Mouse (Mus musculus): ENCODE measurements around the gene Igf2bp2. TPM values are rescaled to one million over a fixed set of nuclear protein-coding genes. Genes with fewer than 3 reads are reported as not detected.
A peak's percentile ranks its signal among the peaks of the same experiment; 100 is the strongest.

The Igf2bp2 gene
- polyA plus RNA-seq, 1 experiment from 2014 or later, result 77.1 TPM

GRCm38 (mm10) chr16:22015569-22015968 lies 147.5 kb downstream of the Igf2bp2 start:
- ATAC-seq (replicated peaks; ENCODE audit: low FRiP score) (no peak), DNase-seq (ENCODE audit: low spot score) (no peak)
- Histone ChIP-seq H3K36me3 (ENCODE audit: control insufficient read depth, insufficient read depth, low read length) (peaks cover 19% of the 10 kb centered on the region), H3K27me3 (replicated peaks; ENCODE audit: control insufficient read depth, insufficient read depth, low read length) (no peaks in the 10 kb centered on the region), H3K9ac (ENCODE audit: low read depth, low read length) (no peak overlapping the region), H3K27ac (ENCODE audit: low read depth, low read length) (no peak overlapping the region), H3K4me2 (no peak overlapping the region), H3K9me3 (ENCODE audit: control insufficient read depth, low read length) (no peaks in the 10 kb centered on the region), H3K4me1 (replicated peaks; ENCODE audit: control insufficient read depth, insufficient read depth, low read length) (peaks cover 8% of the 10 kb centered on the region), H3K4me3 (ENCODE audit: low read depth, low read length) (no peak overlapping the region)
- WGBS, result 76% methylated on average over 1 of the region's 1 CpGs

DNA sequence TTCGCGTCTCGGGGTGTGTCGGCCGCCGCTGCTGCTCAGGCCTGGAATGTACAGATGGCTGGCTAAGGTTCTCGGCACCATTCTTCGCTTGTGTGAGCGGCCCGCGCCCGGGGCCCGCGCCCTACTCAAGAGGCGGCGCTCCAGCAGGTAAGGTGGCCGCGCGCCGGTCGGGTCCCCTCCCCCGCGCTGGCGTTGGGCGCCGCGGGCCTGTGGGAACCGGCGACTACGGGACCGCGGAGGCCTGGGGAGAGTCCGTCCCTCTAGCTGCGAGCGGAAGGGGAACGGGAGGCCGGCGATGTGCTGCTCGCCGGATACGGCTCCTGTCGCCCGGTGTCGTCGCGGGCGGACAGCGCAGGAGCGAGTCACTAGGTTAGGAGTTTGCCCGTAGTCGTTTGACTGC lies 153.5 kb downstream of the Igf2bp2 start:
- H3K4me1 ChIP-seq (replicated peaks; ENCODE audit: control insufficient read depth, insufficient read depth, low read length), result peaks cover 12% of the 10 kb centered on the region
- WGBS, result under 1% methylated on average over 51 of the region's 51 CpGs
- ATAC-seq (replicated peaks; ENCODE audit: low FRiP score) (peak; percentile 69), DNase-seq (ENCODE audit: low spot score) (no peak)
- peak overlapping the region; percentile 70 for H3K4me2 ChIP-seq
- no peaks in the 10 kb centered on the region for H3K27me3 ChIP-seq (replicated peaks; ENCODE audit: control insufficient read depth, insufficient read depth, low read length)
- peak overlapping the region; percentile 84 for H3K27ac ChIP-seq (ENCODE audit: low read depth, low read length)
- H3K9me3 ChIP-seq (ENCODE audit: control insufficient read depth, low read length), result no peaks in the 10 kb centered on the region
- H3K4me3 ChIP-seq (ENCODE audit: low read depth, low read length), result peak overlapping the region; percentile 96
- peak overlapping the region; percentile 95 for H3K9ac ChIP-seq (ENCODE audit: low read depth, low read length)
- H3K36me3 ChIP-seq (ENCODE audit: control insufficient read depth, insufficient read depth, low read length), result no peaks in the 10 kb centered on the region

DNA sequence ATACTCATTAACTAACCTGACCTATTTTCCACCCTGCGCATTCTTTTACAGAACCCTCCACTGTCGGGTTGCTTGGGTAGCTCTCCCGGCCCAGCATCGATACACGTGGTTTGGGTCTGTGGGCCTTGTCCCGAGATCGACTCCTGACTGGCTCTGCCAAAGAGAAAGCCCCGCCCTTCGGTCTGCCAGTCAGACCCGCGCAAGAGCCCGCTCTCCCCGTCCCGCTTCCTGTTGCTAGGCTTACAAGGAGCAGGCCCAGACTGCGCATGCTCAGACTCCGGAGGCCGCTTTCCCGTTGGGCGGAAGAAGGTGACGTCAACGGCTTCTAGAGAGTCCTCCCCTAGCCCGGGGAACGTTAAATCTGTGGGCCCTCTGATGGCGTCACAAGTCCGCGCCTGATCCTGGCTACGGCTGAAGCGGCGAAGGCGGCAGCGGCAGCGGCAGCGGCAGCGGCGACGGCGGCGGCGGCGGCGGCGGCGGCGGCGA lies 154.0 kb downstream of the Igf2bp2 start, which contains the start of gene Senp2:
TSS of gene Senp2 (plus strand) at position 386 of the 486 bp plus-strand sequence.
- Histone ChIP-seq H3K9me3 (ENCODE audit: control insufficient read depth, low read length) (no peaks in the 10 kb centered on the region), H3K27ac (ENCODE audit: low read depth, low read length) (peak within 1 kb of the TSS; percentile 84), H3K9ac (ENCODE audit: low read depth, low read length) (peak within 1 kb of the TSS; percentile 95), H3K4me1 (replicated peaks; ENCODE audit: control insufficient read depth, insufficient read depth, low read length) (peaks cover 12% of the 10 kb centered on the region), H3K4me3 (ENCODE audit: low read depth, low read length) (peak within 1 kb of the TSS; percentile 96), H3K4me2 (peak within 1 kb of the TSS; percentile 80), H3K36me3 (ENCODE audit: control insufficient read depth, insufficient read depth, low read length) (no peaks in the 10 kb centered on the region), H3K27me3 (replicated peaks; ENCODE audit: control insufficient read depth, insufficient read depth, low read length) (no peaks in the 10 kb centered on the region)
- under 1% methylated on average over 45 of the region's 45 CpGs for WGBS
- DNase-seq (ENCODE audit: low spot score) (peak; percentile 99), ATAC-seq (replicated peaks; ENCODE audit: low FRiP score) (peak; percentile 98)

Other genes with a start within 250 kb of the Igf2bp2 start
- gene Tmem41a, start 215.7 kb downstream of the Igf2bp2 start, polyA plus RNA-seq (2014; fragmentation: Nextera tagmentation; extraction: Ambion mirVana), result 50.9 and 51.5 TPM in 2 replicates
- 1.5 and 2.3 TPM in 2 replicates for gene Liph, start 167.6 kb downstream of the Igf2bp2 start, polyA plus RNA-seq (2014; fragmentation: Nextera tagmentation; extraction: Ambion mirVana)
- 65.1 and 70.5 TPM in 2 replicates for gene Senp2, start 153.8 kb downstream of the Igf2bp2 start, polyA plus RNA-seq (2014; fragmentation: Nextera tagmentation; extraction: Ambion mirVana)
- 331 and 367 TPM in 2 replicates for gene Tra2b, start 102.7 kb upstream of the Igf2bp2 start, polyA plus RNA-seq (2014; fragmentation: Nextera tagmentation; extraction: Ambion mirVana)

Measured in liver, embryonic 11.5 days (tissue).